Mouse (Mus musculus) hematopoietic multipotent progenitor cell, adult 10-12 weeks (in vitro differentiated cells): Measurements from ENCODE around the gene Slc18a3. TPM values are rescaled to one million over a fixed set of nuclear protein-coding genes. Genes with fewer than 3 reads are reported as not detected.

Experiments
- polyA plus RNA-seq: library from polyadenylated mRNA; stranded (reverse); fragments of >175 nt; gene quantifications from 2 replicates; pipeline ENCODE4 v1.2.3, GENCODE M21; 2012; ENCODE audit warnings: low replicate concordance

Slc18a3 gene
- not detected in 2 replicates for polyA plus RNA-seq

GRCm38 (mm10) chr14:32464601-32465505 lies at the start of gene Slc18a3:
Slc18a3 (minus strand) TSS chr14:32464850.

GRCm38 (mm10) chr14:32513336-32514032 lies 48.8 kb upstream of the Slc18a3 start, which contains the start of gene Ercc6:
Ercc6 (plus strand) TSS chr14:32513521.

GRCm38 (mm10) chr14:32465889-32466288 lies 1.2 kb upstream of the Slc18a3 start, which contains the start of gene Chat:
Chat (minus strand) TSS chr14:32465989.

Other genes with a start within 250 kb of the Slc18a3 start
- 0.04 TPM in 1 of 2 replicates, not detected in the other for gene Ogdhl, start 142.8 kb downstream of the Slc18a3 start, polyA plus RNA-seq
- gene 1700024G13Rik, start 76.5 kb downstream of the Slc18a3 start, polyA plus RNA-seq = not detected in 2 replicates
- gene Chat, start 1.1 kb upstream of the Slc18a3 start, polyA plus RNA-seq = not detected in 2 replicates
- 3.4 and 3.8 TPM in 2 replicates for gene Ercc6, start 48.7 kb upstream of the Slc18a3 start, polyA plus RNA-seq
- not detected in 2 replicates for gene Prrxl1, start 134.6 kb upstream of the Slc18a3 start, polyA plus RNA-seq
- gene 3425401B19Rik, start 220.4 kb upstream of the Slc18a3 start, polyA plus RNA-seq = 0.74 and 1.2 TPM in 2 replicates